Mouse (Mus musculus): ENCODE results near the gene Zbtb44.

Zbtb44 gene

GRCm38 (mm10) chr9:31117488-31117887 is 87.0 kb downstream of the Zbtb44 start:
- no peak for DNase-seq

- no peak for DNase-seq
Observed at GRCm38 (mm10) chr9:31118520-31119298, 88.3 kb downstream of the Zbtb44 start.

DNA sequence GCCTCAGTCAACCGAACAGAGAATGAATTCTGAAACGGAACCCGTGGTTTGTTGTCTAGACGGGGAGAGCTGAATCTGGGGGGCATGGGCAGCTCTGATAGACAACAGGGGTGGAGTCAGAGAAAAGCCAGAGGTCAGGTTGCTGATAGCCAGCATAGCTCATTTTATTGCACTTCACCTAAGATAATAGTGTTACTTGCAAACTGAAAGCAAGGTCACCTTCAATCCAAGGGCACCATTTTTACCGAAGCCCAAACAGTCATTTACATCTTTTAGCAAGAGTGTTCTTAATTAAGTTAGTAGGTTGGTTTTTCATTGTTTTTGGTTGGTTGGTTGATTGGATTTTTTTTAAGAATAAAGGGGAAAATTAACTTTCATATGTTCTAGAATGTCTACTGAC is 89.0 kb downstream of the Zbtb44 start:
- DNase-seq = no peak

DNA sequence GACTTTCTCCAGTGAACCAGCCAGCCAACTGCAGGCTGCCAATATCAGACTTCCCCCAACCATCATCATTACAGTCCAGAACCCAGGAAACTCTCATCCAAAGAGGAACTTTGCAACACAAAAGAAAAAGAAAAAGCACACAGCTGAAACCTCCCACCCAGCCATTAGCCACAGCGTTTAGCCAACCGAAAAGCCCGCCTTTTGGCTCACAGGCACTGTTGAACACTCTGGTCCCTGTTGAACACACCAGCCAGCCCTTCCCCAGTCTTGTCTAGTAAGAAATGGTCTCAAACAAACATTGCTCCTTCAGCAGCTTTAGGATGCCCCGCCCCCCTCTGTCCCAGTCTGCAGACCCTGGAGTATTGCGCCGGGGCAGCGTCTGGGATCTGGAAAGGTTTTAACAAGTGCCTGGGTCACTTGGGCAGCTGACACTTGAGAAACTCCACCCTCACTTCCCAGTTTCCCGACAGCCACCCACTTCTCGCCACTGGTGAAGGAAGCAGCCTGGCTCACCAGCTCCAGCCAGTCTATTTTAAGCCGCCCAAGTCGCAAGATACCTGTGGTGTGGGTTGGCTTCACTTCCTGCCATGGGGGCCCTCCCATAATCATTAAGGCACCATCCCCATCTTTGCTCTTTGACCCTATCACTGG is 89.6 kb downstream of the Zbtb44 start:
- no peak for DNase-seq

- no peak for DNase-seq
Observed at GRCm38 (mm10) chr9:31120533-31120915, 90.1 kb downstream of the Zbtb44 start.

GRCm38 (mm10) chr9:31122464-31123030 is 92.1 kb downstream of the Zbtb44 start:
- DNase-seq = no peak

Data from layer of hippocampus, adult 9-11 months (tissue).